In the genomic region with DNA sequence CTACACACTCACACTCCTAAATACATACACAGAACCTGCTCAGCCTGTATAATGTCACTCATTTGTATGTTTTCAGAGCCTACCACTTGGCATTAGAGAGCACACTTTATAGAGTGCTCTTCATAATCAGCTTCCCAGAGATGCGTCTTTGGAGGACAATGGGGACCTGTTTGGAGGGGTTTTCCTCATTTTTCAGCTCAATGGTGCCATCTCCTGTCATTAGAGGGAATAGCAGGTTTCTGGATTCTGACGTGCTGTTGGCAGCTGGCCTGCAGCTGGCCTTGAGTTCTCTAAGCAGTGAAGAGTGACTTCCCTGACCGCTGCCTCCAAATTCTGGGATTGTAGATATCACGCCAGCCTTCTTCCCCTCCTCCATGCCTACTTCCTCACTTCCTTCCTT, we compare ENCODE assay signal across 8 mouse cellular contexts. TPM values are rescaled to one million over a fixed set of nuclear protein-coding genes. Genes with fewer than 3 reads are reported as not detected.
A peak's percentile ranks its signal among the peaks of the same experiment; 100 is the strongest.
DNase-seq lines count a peak whose midpoint lies in the region; ATAC-seq and TF ChIP-seq lines count a peak whose summit lies in the region.

No protein-coding gene starts in this region.

- H3K27me3 ChIP-seq in limb, embryonic 13.5 days: no peaks in the 10 kb centered on the region
- no peaks in the 10 kb centered on the region for H3K27me3 ChIP-seq in myocyte (ENCODE audit: control insufficient read depth, insufficient read depth, insufficient read length)

- H3K4me3 ChIP-seq in limb, embryonic 13.5 days: no peak overlapping the region
- no peak overlapping the region for H3K4me3 ChIP-seq in myocyte

- no peak overlapping the region for H3K4me2 ChIP-seq in limb, embryonic 13.5 days (replicated peaks)
- no peak overlapping the region for H3K4me2 ChIP-seq in myocyte (ENCODE audit: low read depth)

- H3K79me2 ChIP-seq in myocyte (ENCODE audit: control insufficient read depth, insufficient read depth): no peaks in the 10 kb centered on the region

- WGBS in limb, embryonic 13.5 days: 1% methylated on average over 4 of the region's 4 CpGs

- peak; percentile 95 for DNase-seq in 3T3-L1 (ENCODE audit: low read depth, low spot score)
- peak; percentile 40 for DNase-seq in WW6 (ENCODE audit: low read depth, low spot score)
- peak; percentile 66 to 78 for DNase-seq in gastrocnemius, postnatal 36 days
- peak; percentile 77 to 83 for DNase-seq in kidney, adult 8-10 months
- peak; percentile 33 for DNase-seq in telencephalon, adult 2 months (ENCODE audit: low read depth, low spot score)

- H3K9me3 ChIP-seq in limb, embryonic 13.5 days: no peaks in the 10 kb centered on the region

- H3K27ac ChIP-seq in limb, embryonic 13.5 days: no peak overlapping the region

- H3K4me1 ChIP-seq in limb, embryonic 13.5 days: peaks cover 5% of the 10 kb centered on the region; the same call in 1 of the 2 replicates

- no peak overlapping the region for H3K9ac ChIP-seq in limb, embryonic 13.5 days

- ATAC-seq in common myeloid progenitor, adult 5-6 weeks (replicated peaks; ENCODE audit: low read depth, poor library complexity, severe bottlenecking): peak; percentile 81
- ATAC-seq in limb, embryonic 13.5 days (ENCODE audit: low FRiP score, low read depth): peak; percentile 48; the same call in 1 of the 2 replicates

- H3ac ChIP-seq in myocyte (ENCODE audit: control insufficient read depth, insufficient read length): no peak overlapping the region

- no peak for TF ChIP-seq POLR2A in myocyte (IDR thresholded peaks at IDR 0.05; ENCODE audit: insufficient read length, low read depth)

- no peaks in the 10 kb centered on the region for H3K36me3 ChIP-seq in limb, embryonic 13.5 days
- no peaks in the 10 kb centered on the region for H3K36me3 ChIP-seq in myocyte (ENCODE audit: control insufficient read depth, insufficient read depth)

- intact Hi-C loops in gastrocnemius, postnatal 36 days (cut with DNase I): loop anchor here (5.0 to 10.0 kb wide), 3 partner anchors 60 to 187 kb away; partner anchors contain the start of gene Gpd1

TF ChIP-seq in myocyte, 11 proteins besides CTCF, POLR2A, EP300 and RAD21:
- TF ChIP-seq SRF (IDR thresholded peaks at IDR 0.05; ENCODE audit: control insufficient read depth, insufficient read length, low read depth) (no peak), E2F4 (IDR thresholded peaks at IDR 0.05; ENCODE audit: insufficient read depth) (no peak), TCF3 (IDR thresholded peaks at IDR 0.05; ENCODE audit: insufficient read length, low read depth) (no peak), MYOG (IDR thresholded peaks at IDR 0.05; ENCODE audit: control insufficient read depth in 1 of 3, insufficient read depth in 1 of 3, insufficient read length in 2 of 3, low read depth in 2 of 3) (no peak), USF1 (IDR thresholded peaks at IDR 0.05; ENCODE audit: low read depth) (no peak), REST (IDR thresholded peaks at IDR 0.05; ENCODE audit: insufficient read depth, insufficient read length) (no peak), MYOD1 (IDR thresholded peaks at IDR 0.05; ENCODE audit: control insufficient read depth in 1 of 3, insufficient read length in 2 of 3, low read depth in 2 of 3) (peak in 2 of 3 experiments; percentile 6 to 45), MAX (IDR thresholded peaks at IDR 0.05; ENCODE audit: low read depth) (no peak)

RNA-seq across cellular contexts. Expression of gene Lima1, which starts 29.1 kb away (rescaled TPM):
- 1.5 and 2.2 TPM in 2 replicates for total RNA-seq in common myeloid progenitor, adult 5-6 weeks (2017)
- 10 to 100 TPM in 1 of 2 experiments, 1 to 10 TPM in 1; 9.3 to 10.3 TPM for total RNA-seq in gastrocnemius, postnatal 36 days (2021)
- polyA plus RNA-seq in limb, embryonic 13.5 days (2015; fragmentation: Nextera tagmentation; extraction: Ambion mirVana): 88.8 and 101 TPM in 2 replicates
- 140 TPM for polyA plus RNA-seq in myocyte (2012; fragmentation: generic; extraction: Trizol)

Comparison
In these comparisons a context has a peak if more than half of its experiments do, and no peak if none do; other contexts are left out.
1. DNase-seq: peak in every context shown above with its lines; median percentile 95 in 3T3-L1; 80 in kidney, adult 8-10 months; 72 in gastrocnemius, postnatal 36 days; 40 in WW6; 33 in telencephalon, adult 2 months.